Mouse (Mus musculus) hindbrain, embryonic 11.5 days (tissue): Measurements from ENCODE around the gene Dchs2. TPM values are rescaled to one million over a fixed set of nuclear protein-coding genes. Genes with fewer than 3 reads are reported as not detected.

Experiments
- ATAC-seq: fragments of 200-750 bp; cut with Nextera tagmentation; 2 replicates; pipeline ENCODE4 v1.8.0; 2017; ENCODE audit warnings: mild to moderate bottlenecking, moderate TSS enrichment, moderate library complexity; ENCODE audit not compliant: low FRiP score
- DNase-seq: peaks from one replicate; pipeline ENCODE4 v3.0.0-alpha.2; 2015; ENCODE audit warnings: low spot score
- H3K27ac ChIP-seq: fragments of 300-500 bp; sonication (generic); 2 replicates; pipeline ENCODE4 v1.5.1; 2014; ENCODE audit warnings: mild to moderate bottlenecking, low read depth, low read length
- H3K27me3 ChIP-seq: fragments of 300-500 bp; sonication (generic); 2 replicates; pipeline ENCODE4 v1.6.1; 2014; ENCODE audit warnings: mild to moderate bottlenecking, low read length, moderate library complexity, mixed read lengths; ENCODE audit not compliant: control insufficient read depth, insufficient read depth
- H3K36me3 ChIP-seq: fragments of 300-500 bp; sonication (generic); 2 replicates; pipeline ENCODE4 v1.6.1; 2014; ENCODE audit warnings: mild to moderate bottlenecking, low read length, moderate library complexity, mixed read lengths; ENCODE audit not compliant: control insufficient read depth, insufficient read depth
- H3K4me1 ChIP-seq: fragments of 300-500 bp; sonication (generic); replicated peaks from 2 replicates; pipeline ENCODE4 v1.6.1; 2014; ENCODE audit warnings: low read length, mixed read lengths; ENCODE audit not compliant: control insufficient read depth, insufficient read depth
- H3K4me2 ChIP-seq: fragments of 300-500 bp; sonication (generic); replicated peaks from 2 replicates; pipeline ENCODE4 v1.6.1; 2014; ENCODE audit warnings: mild to moderate bottlenecking, low read depth, low read length
- H3K4me3 ChIP-seq: fragments of 300-500 bp; sonication (generic); 2 replicates; pipeline ENCODE4 v1.5.1; 2014; ENCODE audit warnings: low read depth, low read length
- H3K9ac ChIP-seq: fragments of 300-500 bp; sonication (generic); 2 replicates; pipeline ENCODE4 v1.6.1; 2014; ENCODE audit warnings: low read depth, low read length
- H3K9me3 ChIP-seq: fragments of 300-500 bp; sonication (generic); 2 replicates; pipeline ENCODE4 v1.6.1; 2016; ENCODE audit warnings: low read length; ENCODE audit not compliant: control insufficient read depth
- WGBS: fragments of 180-500 bp; shearing (Covaris S2); extraction: QIAGEN DNeasy Blood & Tissue Kit; methylation state at CpG from one replicate; pipeline ENCODE4 v1.1.7; 2014; 5-methylcytosine and 5-hydroxymethylcytosine counted together
- polyA plus RNA-seq: library from polyadenylated mRNA; unstranded; fragments of >200 nt; fragmentation: Nextera tagmentation; extraction: Ambion mirVana; gene quantifications from 2 replicates; pipeline ENCODE4 v1.2.1, GENCODE M21; 2014

The Dchs2 gene
- 1.2 and 1.6 TPM in 2 replicates for polyA plus RNA-seq

- no peaks in the 10 kb centered on the region for H3K36me3 ChIP-seq
- H3K4me1 ChIP-seq, result peaks cover 7% of the 10 kb centered on the region
- WGBS, result under 1% methylated on average over 55 of the region's 55 CpGs
- no peaks in the 10 kb centered on the region for H3K9me3 ChIP-seq
- H3K27ac ChIP-seq, result no peak within 1 kb of the TSS
- ATAC-seq (peak; percentile 64), DNase-seq (peak; percentile 55)
- H3K9ac ChIP-seq, result peak within 1 kb of the TSS; percentile 62
- peak within 1 kb of the TSS; percentile 53 for H3K4me3 ChIP-seq
- H3K4me2 ChIP-seq, result peak within 1 kb of the TSS; percentile 99
- H3K27me3 ChIP-seq, result peaks cover 44% of the 10 kb centered on the region
These were observed at the start of gene Dchs2 for GRCm38 (mm10) chr3:83127726-83128448. Gene Dchs2, plus strand, starts transcription at chr3:83127948.

- Histone ChIP-seq H3K27me3 (no peaks in the 10 kb centered on the region), H3K27ac (no peak overlapping the region), H3K4me1 (no peaks in the 10 kb centered on the region), H3K4me3 (no peak overlapping the region), H3K9ac (no peak overlapping the region), H3K9me3 (no peaks in the 10 kb centered on the region), H3K36me3 (no peaks in the 10 kb centered on the region), H3K4me2 (peak overlapping the region; percentile 22)
- DNase-seq, result peak; percentile 81
- peak; percentile 73 for ATAC-seq
- 9% methylated on average over 11 of the region's 11 CpGs for WGBS
These were observed 47.1 kb upstream of the Dchs2 start for GRCm38 (mm10) chr3:83080567-83081055.

GRCm38 (mm10) chr3:83097586-83097985 lies 30.2 kb upstream of the Dchs2 start:
- DNase-seq, result peak; percentile 18
- no peak overlapping the region for H3K4me3 ChIP-seq
- H3K27me3 ChIP-seq, result no peaks in the 10 kb centered on the region
- H3K27ac ChIP-seq, result 0 out of 2 replicates have a peak overlapping the region, but pooled peaks have one; percentile 14
- H3K36me3 ChIP-seq, result no peaks in the 10 kb centered on the region
- 44% methylated on average over 6 of the region's 6 CpGs for WGBS
- no peak overlapping the region for H3K4me2 ChIP-seq
- ATAC-seq, result no peak
- H3K9me3 ChIP-seq, result no peaks in the 10 kb centered on the region
- 0 out of 2 replicates have a peak, but pooled peaks cover 5% of the 10 kb centered on the region for H3K4me1 ChIP-seq
- no peak overlapping the region for H3K9ac ChIP-seq

GRCm38 (mm10) chr3:83098546-83099034 lies 29.2 kb upstream of the Dchs2 start:
- DNase-seq (peak; percentile 66), ATAC-seq (peak; percentile 89)
- Histone ChIP-seq H3K4me1 (0 out of 2 replicates have a peak, but pooled peaks cover 5% of the 10 kb centered on the region), H3K4me2 (peak overlapping the region; percentile 20), H3K27ac (peak overlapping the region; percentile 32), H3K4me3 (0 out of 2 replicates have a peak overlapping the region, but pooled peaks have one; percentile 1), H3K27me3 (no peaks in the 10 kb centered on the region), H3K9me3 (no peaks in the 10 kb centered on the region), H3K9ac (no peak overlapping the region), H3K36me3 (no peaks in the 10 kb centered on the region)
- 2% methylated on average over 14 of the region's 14 CpGs for WGBS

GRCm38 (mm10) chr3:83099139-83099538 lies 28.6 kb upstream of the Dchs2 start:
- Histone ChIP-seq H3K4me3 (no peak overlapping the region), H3K9me3 (no peaks in the 10 kb centered on the region), H3K4me2 (no peak overlapping the region), H3K36me3 (no peaks in the 10 kb centered on the region), H3K9ac (no peak overlapping the region), H3K27me3 (no peaks in the 10 kb centered on the region), H3K4me1 (0 out of 2 replicates have a peak, but pooled peaks cover 5% of the 10 kb centered on the region), H3K27ac (peak overlapping the region; percentile 32; the same call in 1 of the 2 replicates)
- ATAC-seq, result peak; percentile 53
- WGBS, result 71% methylated on average over 1 of the region's 1 CpGs
- no peak for DNase-seq

- WGBS, result 63% methylated on average over 6 of the region's 6 CpGs
- DNase-seq, result peak; percentile 22
These were observed 28.1 kb upstream of the Dchs2 start for GRCm38 (mm10) chr3:83099651-83100050.

GRCm38 (mm10) chr3:83102286-83102685 lies 25.5 kb upstream of the Dchs2 start:
- H3K27ac ChIP-seq, result no peak overlapping the region
- H3K4me1 ChIP-seq, result 0 out of 2 replicates have a peak, but pooled peaks cover 5% of the 10 kb centered on the region
- H3K9ac ChIP-seq, result no peak overlapping the region
- no peaks in the 10 kb centered on the region for H3K9me3 ChIP-seq
- H3K27me3 ChIP-seq, result no peaks in the 10 kb centered on the region
- no peak for ATAC-seq
- H3K4me3 ChIP-seq, result no peak overlapping the region
- 95% methylated on average over 6 of the region's 6 CpGs for WGBS
- no peak for DNase-seq
- H3K4me2 ChIP-seq, result no peak overlapping the region
- no peaks in the 10 kb centered on the region for H3K36me3 ChIP-seq

More at GRCm38 (mm10) chr3:83099651-83100050, 28.1 kb upstream of the Dchs2 start:
- Histone ChIP-seq H3K4me2 (no peak overlapping the region), H3K27me3 (no peaks in the 10 kb centered on the region), H3K36me3 (no peaks in the 10 kb centered on the region), H3K4me3 (no peak overlapping the region), H3K9me3 (no peaks in the 10 kb centered on the region), H3K9ac (no peak overlapping the region), H3K4me1 (0 out of 2 replicates have a peak, but pooled peaks cover 5% of the 10 kb centered on the region), H3K27ac (0 out of 2 replicates have a peak overlapping the region, but pooled peaks have one; percentile 32)
- ATAC-seq, result peak; percentile 74

GRCm38 (mm10) chr3:83110163-83110562 lies 17.6 kb upstream of the Dchs2 start:
- Histone ChIP-seq H3K36me3 (no peaks in the 10 kb centered on the region), H3K4me3 (no peak overlapping the region), H3K4me1 (peaks cover 8% of the 10 kb centered on the region; the same call in 1 of the 2 replicates), H3K9ac (no peak overlapping the region), H3K27ac (no peak overlapping the region), H3K4me2 (no peak overlapping the region), H3K27me3 (no peaks in the 10 kb centered on the region), H3K9me3 (no peaks in the 10 kb centered on the region)
- peak; percentile 57 for DNase-seq
- ATAC-seq, result peak; percentile 44; the same call in 1 of the 2 replicates
- 37% methylated on average over 4 of the region's 4 CpGs for WGBS
